Mouse (Mus musculus) limb, embryonic 11.5 days (tissue): Measurements from ENCODE around the gene Zfp110. TPM values are rescaled to one million over a fixed set of nuclear protein-coding genes. Genes with fewer than 3 reads are reported as not detected.

Experiments used
- ATAC-seq: fragments of 200-750 bp; cut with Nextera tagmentation; 2 replicates; pipeline ENCODE4 v1.8.0; 2017; ENCODE audit warnings: low read depth; ENCODE audit not compliant: insufficient number of reproducible peaks, low FRiP score, low TSS enrichment
- DNase-seq: peaks from one replicate; pipeline ENCODE4 v3.0.0-alpha.2; 2015; ENCODE audit warnings: low spot score
- H3K27ac ChIP-seq: fragments of 300-500 bp; sonication (generic); replicated peaks from 2 replicates; pipeline ENCODE4 v1.5.1; 2014; ENCODE audit warnings: low read depth, mild to moderate bottlenecking, low read length
- H3K27me3 ChIP-seq: fragments of 300-500 bp; sonication (generic); 2 replicates; pipeline ENCODE4 v1.6.1; 2014; ENCODE audit warnings: mild to moderate bottlenecking, low read length, mixed read lengths; ENCODE audit not compliant: control insufficient read depth, insufficient read depth
- H3K36me3 ChIP-seq: fragments of 300-500 bp; sonication (generic); 2 replicates; pipeline ENCODE4 v1.6.1; 2014; ENCODE audit warnings: mild to moderate bottlenecking, low read length, moderate library complexity, mixed read lengths; ENCODE audit not compliant: control insufficient read depth, insufficient read depth
- H3K4me1 ChIP-seq: fragments of 300-500 bp; sonication (generic); 2 replicates; pipeline ENCODE4 v1.6.1; 2014; ENCODE audit warnings: low read length, mixed read lengths; ENCODE audit not compliant: control insufficient read depth, insufficient read depth
- H3K4me2 ChIP-seq: fragments of 300-500 bp; sonication (generic); 2 replicates; pipeline ENCODE4 v1.6.1; 2014; ENCODE audit warnings: low read depth, mild to moderate bottlenecking, moderate library complexity; ENCODE audit not compliant: severe bottlenecking
- H3K4me3 ChIP-seq: fragments of 300-500 bp; sonication (generic); 2 replicates; pipeline ENCODE4 v1.5.1; 2014; ENCODE audit warnings: low read depth, low read length
- H3K9ac ChIP-seq: fragments of 300-500 bp; sonication (generic); 2 replicates; pipeline ENCODE4 v1.6.1; 2014; ENCODE audit warnings: mild to moderate bottlenecking, low read length
- H3K9me3 ChIP-seq: fragments of 300-500 bp; sonication (generic); 2 replicates; pipeline ENCODE4 v1.6.1; 2016; ENCODE audit warnings: low read length; ENCODE audit not compliant: control insufficient read depth
- WGBS: fragments of 180-500 bp; shearing (Covaris S2); extraction: QIAGEN DNeasy Blood & Tissue Kit; methylation state at CpG from one replicate; pipeline ENCODE4 v1.1.7; 2014; 5-methylcytosine and 5-hydroxymethylcytosine counted together
- polyA plus RNA-seq: library from polyadenylated mRNA; unstranded; fragments of >200 nt; fragmentation: Nextera tagmentation; extraction: Ambion mirVana; gene quantifications from 2 replicates; pipeline ENCODE4 v1.2.1, GENCODE M21; 2014

The Zfp110 gene
- polyA plus RNA-seq, 1 experiment from 2014 or later: 38.4 TPM

- no peak for ATAC-seq
- Histone ChIP-seq H3K36me3 (peaks cover 26% of the 10 kb centered on the region), H3K9ac (no peak overlapping the region)
Observed at GRCm38 (mm10) chr7:12886563-12887266, 52.2 kb downstream of the Zfp110 start.

GRCm38 (mm10) chr7:12887585-12887984 is 53.0 kb downstream of the Zfp110 start:
- H3K4me2 ChIP-seq: no peak overlapping the region
- no peaks in the 10 kb centered on the region for H3K9me3 ChIP-seq
- H3K27me3 ChIP-seq: no peaks in the 10 kb centered on the region
- H3K27ac ChIP-seq: no peak overlapping the region
- H3K4me1 ChIP-seq: no peaks in the 10 kb centered on the region
- WGBS: 96% methylated on average over 5 of the region's 5 CpGs
- H3K4me3 ChIP-seq: no peak overlapping the region
- no peak overlapping the region for H3K9ac ChIP-seq
- H3K36me3 ChIP-seq: peaks cover 27% of the 10 kb centered on the region
- ATAC-seq (no peak), DNase-seq (no peak)

More at GRCm38 (mm10) chr7:12886563-12887266, 52.2 kb downstream of the Zfp110 start:
- no peak for DNase-seq
- H3K4me2 ChIP-seq: no peak overlapping the region
- WGBS: 90% methylated on average over 12 of the region's 12 CpGs
- no peak overlapping the region for H3K27ac ChIP-seq
- H3K9me3 ChIP-seq: no peaks in the 10 kb centered on the region
- no peaks in the 10 kb centered on the region for H3K27me3 ChIP-seq
- H3K4me3 ChIP-seq: no peak overlapping the region
- no peaks in the 10 kb centered on the region for H3K4me1 ChIP-seq

- no peak overlapping the region for H3K9ac ChIP-seq
- H3K4me3 ChIP-seq: no peak overlapping the region
- no peaks in the 10 kb centered on the region for H3K27me3 ChIP-seq
- ATAC-seq (no peak), DNase-seq (no peak)
- no peak overlapping the region for H3K4me2 ChIP-seq
- WGBS: 92% methylated on average over 14 of the region's 14 CpGs
- H3K9me3 ChIP-seq: no peaks in the 10 kb centered on the region
- no peaks in the 10 kb centered on the region for H3K4me1 ChIP-seq
- H3K27ac ChIP-seq: no peak overlapping the region
- peaks cover 27% of the 10 kb centered on the region for H3K36me3 ChIP-seq
Observed at GRCm38 (mm10) chr7:12890928-12891327, 56.4 kb downstream of the Zfp110 start.

GRCm38 (mm10) chr7:12891334-12891733 is 56.8 kb downstream of the Zfp110 start:
- ATAC-seq (no peak), DNase-seq (no peak)
- H3K4me1 ChIP-seq: no peaks in the 10 kb centered on the region
- no peaks in the 10 kb centered on the region for H3K9me3 ChIP-seq
- WGBS: 88% methylated on average over 1 of the region's 1 CpGs
- H3K36me3 ChIP-seq: peaks cover 27% of the 10 kb centered on the region
- no peak overlapping the region for H3K4me3 ChIP-seq
- H3K27me3 ChIP-seq: no peaks in the 10 kb centered on the region
- H3K4me2 ChIP-seq: no peak overlapping the region
- H3K27ac ChIP-seq: no peak overlapping the region
- no peak overlapping the region for H3K9ac ChIP-seq

GRCm38 (mm10) chr7:12897655-12898410 is 63.3 kb downstream of the Zfp110 start, which contains the start of gene Zscan22:
Gene Zscan22, plus strand, starts transcription at chr7:12897815.
- Histone ChIP-seq H3K27me3 (no peaks in the 10 kb centered on the region), H3K27ac (no peak within 1 kb of the TSS), H3K4me1 (no peaks in the 10 kb centered on the region), H3K4me2 (peak within 1 kb of the TSS; percentile 35), H3K9me3 (no peaks in the 10 kb centered on the region), H3K9ac (peak within 1 kb of the TSS; percentile 66), H3K36me3 (peaks cover 4% of the 10 kb centered on the region; the same call in 1 of the 2 replicates), H3K4me3 (peak within 1 kb of the TSS; percentile 64)
- DNase-seq (peak; percentile 93), ATAC-seq (peak; percentile 97)
- 7% methylated on average over 36 of the region's 36 CpGs for WGBS

Other genes with a start within 250 kb of the Zfp110 start
- gene Vmn2r53, start 226.0 kb upstream of the Zfp110 start, polyA plus RNA-seq: under 0.01 and 0.01 TPM in 2 replicates
- not detected in 2 replicates for gene Vmn2r54, start 194.4 kb upstream of the Zfp110 start, polyA plus RNA-seq
- gene Vmn2r55, start 149.8 kb upstream of the Zfp110 start, polyA plus RNA-seq: not detected in 2 replicates
- gene Vmn2r56, start 99.8 kb upstream of the Zfp110 start, polyA plus RNA-seq: not detected in 2 replicates
- gene Zscan18, start 31.1 kb upstream of the Zfp110 start, polyA plus RNA-seq: 11.6 and 17.7 TPM in 2 replicates
- gene Zfp329, start 15.9 kb upstream of the Zfp110 start, polyA plus RNA-seq: 18.5 and 21.1 TPM in 2 replicates
- 6.3 and 7.7 TPM in 2 replicates for gene Zfp128, start 46.4 kb downstream of the Zfp110 start, polyA plus RNA-seq
- gene Zscan22, start 63.1 kb downstream of the Zfp110 start, polyA plus RNA-seq: 28.1 and 29.0 TPM in 2 replicates
- 1,067 and 1,071 TPM in 2 replicates for gene Rps5, start 87.5 kb downstream of the Zfp110 start, polyA plus RNA-seq
- gene Rnf225, start 92.7 kb downstream of the Zfp110 start, polyA plus RNA-seq: 0.57 and 0.59 TPM in 2 replicates
- gene Zfp324, start 131.1 kb downstream of the Zfp110 start, polyA plus RNA-seq: 8.2 and 10.2 TPM in 2 replicates
- gene Zfp446, start 143.1 kb downstream of the Zfp110 start, polyA plus RNA-seq: 7.5 and 10.3 TPM in 2 replicates
- gene Slc27a5, start 163.4 kb downstream of the Zfp110 start, polyA plus RNA-seq: not detected in 2 replicates
- gene Trim28, start 164.4 kb downstream of the Zfp110 start, polyA plus RNA-seq: 610 and 647 TPM in 2 replicates
- 30.6 and 31.5 TPM in 2 replicates for gene Zbtb45, start 175.3 kb downstream of the Zfp110 start, polyA plus RNA-seq
- 84.2 and 93.8 TPM in 2 replicates for gene Chmp2a, start 200.0 kb downstream of the Zfp110 start, polyA plus RNA-seq
- 199 TPM in 2 replicates for gene Ube2m, start 203.5 kb downstream of the Zfp110 start, polyA plus RNA-seq
- 2.3 TPM in 2 replicates for gene Mzf1, start 220.0 kb downstream of the Zfp110 start, polyA plus RNA-seq